Comparison of ENCODE assay signal across 8 mouse cellular contexts in genomic region chr6:147092136-147092535, GRCm38 (mm10). TPM values are rescaled to one million over a fixed set of nuclear protein-coding genes. Genes with fewer than 3 reads are reported as not detected.
DNase-seq lines count a peak whose midpoint lies in the region; ATAC-seq lines count a peak whose summit lies in the region.

No protein-coding gene starts in this region.

- DNase-seq in layer of hippocampus, adult 11-12 months (ENCODE audit: low spot score) = peak; percentile 39
- DNase-seq in layer of hippocampus, adult 9-10 months (ENCODE audit: low spot score) = no peak
- peak; percentile 82 to 84 for DNase-seq in cerebellum, postnatal 14 days
- DNase-seq in frontal cortex, postnatal 14 days (ENCODE audit: low spot score in 2 of 2) = peak; percentile 10 to 35
- DNase-seq in hindbrain, embryonic 11.5 days (ENCODE audit: low spot score) = peak; percentile 53
- DNase-seq in layer of hippocampus, postnatal 25 days (ENCODE audit: extremely low spot score in 1 of 2, low spot score in 1 of 2) = peak; percentile 23 to 31
- DNase-seq in right cerebral cortex, postnatal 36 days (ENCODE audit: low spot score in 2 of 2) = peak; percentile 26 to 29

- H3K9me3 ChIP-seq in hindbrain, embryonic 11.5 days (ENCODE audit: control insufficient read depth, low read length) = no peaks in the 10 kb centered on the region

- H3K4me3 ChIP-seq in hindbrain, embryonic 11.5 days (ENCODE audit: low read depth, low read length) = peak overlapping the region; percentile 80
- H3K4me3 ChIP-seq in macrophage (ENCODE audit: inconsistent target) = peak overlapping the region; percentile 50

- no peaks in the 10 kb centered on the region for H3K36me3 ChIP-seq in hindbrain, embryonic 11.5 days (ENCODE audit: control insufficient read depth, insufficient read depth, low read length)
- no peaks in the 10 kb centered on the region for H3K36me3 ChIP-seq in macrophage (ENCODE audit: inconsistent target)

- H3K27me3 ChIP-seq in hindbrain, embryonic 11.5 days (ENCODE audit: control insufficient read depth, insufficient read depth, low read length) = no peaks in the 10 kb centered on the region

- 2% methylated on average over 15 of the region's 15 CpGs for WGBS in hindbrain, embryonic 11.5 days
- 9% methylated on average over 15 of the region's 15 CpGs for WGBS in macrophage (ENCODE audit: missing documents)

- H3K27ac ChIP-seq in hindbrain, embryonic 11.5 days (ENCODE audit: low read depth, low read length) = peak overlapping the region; percentile 88
- H3K27ac ChIP-seq in macrophage = no peak overlapping the region

- peak overlapping the region; percentile 91 for H3K9ac ChIP-seq in hindbrain, embryonic 11.5 days (ENCODE audit: low read depth, low read length)

- H3K4me2 ChIP-seq in hindbrain, embryonic 11.5 days (replicated peaks; ENCODE audit: low read depth, low read length) = peak overlapping the region; percentile 94

- H3K79me2 ChIP-seq in macrophage (ENCODE audit: inconsistent target) = peaks cover 50% of the 10 kb centered on the region

- H3K4me1 ChIP-seq in hindbrain, embryonic 11.5 days (replicated peaks; ENCODE audit: control insufficient read depth, insufficient read depth, low read length) = 0 out of 2 replicates have a peak, but pooled peaks cover 2% of the 10 kb centered on the region

- peak; percentile 28 for ATAC-seq in hindbrain, embryonic 11.5 days (ENCODE audit: low FRiP score)

RNA-seq across cellular contexts. Expression of gene Klhl42, which starts 1.0 kb away (rescaled TPM):
- polyA plus RNA-seq in hindbrain, embryonic 11.5 days (2014; fragmentation: Nextera tagmentation; extraction: Ambion mirVana) = 9.0 and 9.9 TPM in 2 replicates
- total RNA-seq in layer of hippocampus, postnatal 25 days (2021) = 10 to 100 TPM; 20.5 to 21.9 TPM
- total RNA-seq in macrophage (2018; cell fraction: chromatin; rRNA removed) = 1 to 10 TPM in 19 of 26 experiments, under 1 TPM in 7; 0.50 to 8.8 (median 2.4) TPM
- 1 to 10 TPM; 1.3 to 9.9 (median 4.6) TPM for total RNA-seq in macrophage (2018; cell fraction: cytosol; rRNA removed)
- total RNA-seq in macrophage (2018; cell fraction: nucleus; rRNA removed) = 10 to 100 TPM in 5 of 26 experiments, 1 to 10 TPM in 21; 1.2 to 17.0 (median 3.3) TPM
- polyA plus RNA-seq in macrophage (2018) = 3.3 to 5.6 TPM (median 4.8 TPM) in 3 replicates

RNA-seq across cellular contexts. Expression of gene Mansc4, which starts 5.3 kb away (rescaled TPM):
- 0.92 and 0.96 TPM in 2 replicates for polyA plus RNA-seq in hindbrain, embryonic 11.5 days (2014; fragmentation: Nextera tagmentation; extraction: Ambion mirVana)
- total RNA-seq in layer of hippocampus, postnatal 25 days (2021) = 1 to 10 TPM in 1 of 2 experiments, not detected in 1; 1.0 TPM
- total RNA-seq in macrophage (2018; cell fraction: chromatin; rRNA removed) = not detected
- under 1 TPM in 1 of 26 experiments, not detected in 25; 0.10 TPM for total RNA-seq in macrophage (2018; cell fraction: cytosol; rRNA removed)
- total RNA-seq in macrophage (2018; cell fraction: nucleus; rRNA removed) = not detected
- not detected in 3 replicates for polyA plus RNA-seq in macrophage (2018)

RNA-seq across cellular contexts. Expression of gene Mrps35, which starts 49.6 kb away (rescaled TPM):
- polyA plus RNA-seq in hindbrain, embryonic 11.5 days (2014; fragmentation: Nextera tagmentation; extraction: Ambion mirVana) = 84.1 and 87.5 TPM in 2 replicates
- total RNA-seq in layer of hippocampus, postnatal 25 days (2021) = 10 to 100 TPM; 44.4 to 47.3 TPM
- 10 to 100 TPM in 14 of 26 experiments, 1 to 10 TPM in 11, under 1 TPM in 1; 0.62 to 31.6 (median 10.9) TPM for total RNA-seq in macrophage (2018; cell fraction: chromatin; rRNA removed)
- total RNA-seq in macrophage (2018; cell fraction: cytosol; rRNA removed) = 10 to 100 TPM in 25 of 26 experiments, 1 to 10 TPM in 1; 7.6 to 29.2 (median 19.0) TPM
- total RNA-seq in macrophage (2018; cell fraction: nucleus; rRNA removed) = 10 to 100 TPM in 10 of 26 experiments, 1 to 10 TPM in 16; 2.5 to 29.9 (median 8.8) TPM
- 12.5 to 19.3 TPM (median 19.2 TPM) in 3 replicates for polyA plus RNA-seq in macrophage (2018)

RNA-seq across cellular contexts. Expression of gene Rep15, which starts 59.8 kb away (rescaled TPM):
- polyA plus RNA-seq in hindbrain, embryonic 11.5 days (2014; fragmentation: Nextera tagmentation; extraction: Ambion mirVana) = 0.46 and 0.98 TPM in 2 replicates
- 1 to 10 TPM; 1.2 to 1.7 TPM for total RNA-seq in layer of hippocampus, postnatal 25 days (2021)
- total RNA-seq in macrophage (2018; cell fraction: chromatin; rRNA removed) = 10 to 100 TPM in 4 of 26 experiments, 1 to 10 TPM in 22; 1.2 to 31.5 (median 3.2) TPM
- under 1 TPM in 25 of 26 experiments, not detected in 1; 0.09 to 0.76 (median 0.17) TPM for total RNA-seq in macrophage (2018; cell fraction: cytosol; rRNA removed)
- 10 to 100 TPM in 3 of 26 experiments, 1 to 10 TPM in 20, under 1 TPM in 3; 0.72 to 17.4 (median 2.0) TPM for total RNA-seq in macrophage (2018; cell fraction: nucleus; rRNA removed)
- 0.16 to 0.20 TPM (median 0.18 TPM) in 3 replicates for polyA plus RNA-seq in macrophage (2018)
